Mouse (Mus musculus): ENCODE measurements at regions not wholly inside any gene's neighbourhood (a gene's known extent, or its start where the extent isn't known, plus 50 kb on each side); places are given as distances from the start of the nearest gene placed in this dataset.

DNA sequence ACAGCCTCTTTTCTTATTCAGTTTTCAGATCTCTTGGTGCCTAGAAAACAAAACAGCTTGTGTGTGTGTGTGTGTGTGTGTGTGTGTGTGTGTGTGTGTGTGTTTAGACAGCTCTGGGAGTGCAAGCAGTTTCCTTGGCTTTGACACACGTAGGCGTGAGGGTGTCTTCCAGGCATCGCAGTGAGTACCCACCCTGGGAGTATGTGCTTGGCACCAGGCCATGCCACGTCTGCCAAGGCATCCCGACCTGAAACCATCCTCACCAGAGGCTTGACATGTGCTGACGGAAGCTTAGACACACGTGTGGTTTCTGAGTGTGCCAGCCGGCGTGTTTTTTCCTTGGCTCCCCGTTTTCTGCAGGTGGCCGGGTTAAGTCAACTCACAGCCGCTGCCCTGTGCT is 396.6 kb downstream of the Pmp22 start:
- TF ChIP-seq CTCF (IDR thresholded peaks at IDR 0.05) (no peak), EP300 (IDR thresholded peaks at IDR 0.05; ENCODE audit: insufficient read depth, low read depth, low read length) (no peak)

All from heart, adult 2 months (tissue).